Mouse (Mus musculus) intestine, embryonic 15.5 days (tissue): ENCODE measurements around the gene Mrps27. TPM values are rescaled to one million over a fixed set of nuclear protein-coding genes. Genes with fewer than 3 reads are reported as not detected.

Experiments
- ATAC-seq: fragments of 200-750 bp; cut with Nextera tagmentation; 2 replicates; pipeline ENCODE4 v1.8.0; 2017; ENCODE audit warnings: moderate TSS enrichment, moderate library complexity
- H3K27ac ChIP-seq: fragments of 300-500 bp; sonication (generic); 2 replicates; pipeline ENCODE4 v1.5.1; 2015; ENCODE audit warnings: mild to moderate bottlenecking, inconsistent platforms
- H3K27me3 ChIP-seq: fragments of 300-500 bp; sonication (generic); replicated peaks from 2 replicates; pipeline ENCODE4 v1.6.1; 2015; ENCODE audit warnings: inconsistent platforms
- H3K36me3 ChIP-seq: fragments of 300-500 bp; sonication (generic); 2 replicates; pipeline ENCODE4 v1.6.1; 2015; ENCODE audit warnings: inconsistent platforms
- H3K4me1 ChIP-seq: fragments of 300-500 bp; sonication (generic); replicated peaks from 2 replicates; pipeline ENCODE4 v1.6.1; 2015; ENCODE audit warnings: inconsistent platforms
- H3K4me2 ChIP-seq: fragments of 300-500 bp; sonication (generic); replicated peaks from 2 replicates; pipeline ENCODE4 v1.6.1; 2015; ENCODE audit warnings: mild to moderate bottlenecking, inconsistent platforms
- H3K4me3 ChIP-seq: fragments of 300-500 bp; sonication (generic); replicated peaks from 2 replicates; pipeline ENCODE4 v1.5.1; 2015; ENCODE audit warnings: inconsistent platforms
- H3K9ac ChIP-seq: fragments of 300-500 bp; sonication (generic); 2 replicates; pipeline ENCODE4 v1.6.1; 2015; ENCODE audit warnings: inconsistent platforms
- H3K9me3 ChIP-seq: fragments of 300-500 bp; sonication (generic); 2 replicates; pipeline ENCODE4 v1.6.1; 2016; ENCODE audit warnings: inconsistent platforms
- WGBS: fragments of 180-500 bp; shearing (Covaris S2); methylation state at CpG from one replicate; pipeline ENCODE4 v1.1.7; 2015; 5-methylcytosine and 5-hydroxymethylcytosine counted together
- polyA plus RNA-seq: library from polyadenylated mRNA; unstranded; fragments of >200 nt; fragmentation: Nextera tagmentation; extraction: Ambion mirVana; gene quantifications from 2 replicates; pipeline ENCODE4 v1.2.1, GENCODE M21; 2015

The Mrps27 gene
- polyA plus RNA-seq, 1 experiment from 2014 or later = 71.4 TPM

DNA sequence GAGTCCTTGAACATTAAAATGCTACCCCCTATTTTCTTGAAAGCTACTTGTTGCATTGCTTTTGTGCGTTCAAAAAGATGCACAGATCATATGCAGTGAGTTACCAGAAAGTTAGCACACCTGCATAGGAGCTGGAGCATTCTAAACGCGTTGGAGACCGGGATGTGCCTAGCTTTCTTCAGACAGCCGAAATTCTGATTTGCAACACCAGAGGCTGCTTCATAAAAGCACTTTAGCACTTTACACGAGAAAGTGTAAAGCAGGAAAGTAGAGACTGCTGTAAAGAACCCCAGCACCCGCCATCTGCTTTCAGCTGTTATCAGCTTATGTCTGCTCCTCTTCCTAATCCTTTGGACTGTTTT lies 8.9 kb downstream of the Mrps27 start:
- Histone ChIP-seq H3K4me1 (peaks cover 3% of the 10 kb centered on the region; the same call in 1 of the 2 replicates), H3K27ac (peak overlapping the region; percentile 89), H3K27me3 (no peaks in the 10 kb centered on the region), H3K4me3 (peak overlapping the region; percentile 44), H3K9me3 (no peaks in the 10 kb centered on the region), H3K36me3 (peaks cover 2% of the 10 kb centered on the region; the same call in 1 of the 2 replicates), H3K4me2 (peak overlapping the region; percentile 75), H3K9ac (peak overlapping the region; percentile 54)
- 12% methylated on average over 7 of the region's 7 CpGs for WGBS
- ATAC-seq = peak; percentile 29

DNA sequence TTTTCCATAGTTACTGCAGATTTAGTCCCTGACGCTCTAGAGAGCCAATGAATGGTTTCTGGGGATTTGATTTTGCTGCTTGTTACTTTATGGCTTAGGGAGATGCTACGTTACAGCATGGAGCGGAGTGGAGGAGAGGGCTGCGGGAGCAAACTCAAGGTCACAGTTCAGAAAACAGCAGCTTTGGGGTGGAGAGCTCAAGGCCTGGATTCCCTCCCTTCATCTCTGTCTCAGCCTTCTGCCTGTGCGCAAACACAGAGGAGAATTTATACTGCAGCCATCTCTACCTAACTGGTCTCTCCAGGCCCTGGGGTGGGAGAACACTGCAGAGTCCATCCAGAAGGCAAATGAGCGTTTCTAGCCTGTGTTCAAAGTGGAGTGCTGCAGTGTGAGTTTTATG lies 10.5 kb downstream of the Mrps27 start:
- no peak for ATAC-seq
- H3K36me3 ChIP-seq = no peaks in the 10 kb centered on the region; the same call in 1 of the 2 replicates
- 74% methylated on average over 6 of the region's 6 CpGs for WGBS
- H3K9ac ChIP-seq = no peak overlapping the region
- peaks cover 3% of the 10 kb centered on the region; the same call in 1 of the 2 replicates for H3K4me1 ChIP-seq
- peak overlapping the region; percentile 40 for H3K27ac ChIP-seq
- no peak overlapping the region for H3K4me3 ChIP-seq
- H3K27me3 ChIP-seq = no peaks in the 10 kb centered on the region
- H3K4me2 ChIP-seq = no peak overlapping the region
- no peaks in the 10 kb centered on the region for H3K9me3 ChIP-seq

DNA sequence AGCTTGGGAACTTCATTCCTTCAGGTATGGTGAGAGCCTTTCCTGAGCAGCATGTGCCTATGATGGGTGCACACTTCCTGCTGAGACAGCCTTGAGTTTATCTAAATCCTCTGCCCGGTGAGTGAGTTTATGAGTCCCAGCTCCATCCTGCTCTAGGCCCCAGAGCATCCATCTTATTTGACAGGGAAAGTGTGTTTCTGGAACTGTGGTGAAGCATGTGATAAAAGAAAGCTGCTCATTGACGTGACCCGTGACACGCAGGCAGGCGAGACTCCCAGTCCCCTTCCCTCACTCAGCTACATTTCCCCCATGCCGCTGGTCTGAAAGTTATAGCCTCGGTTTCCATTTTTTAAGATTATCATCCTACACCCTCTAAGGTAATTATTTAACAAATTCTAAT lies 11.3 kb downstream of the Mrps27 start:
- no peak overlapping the region for H3K4me2 ChIP-seq
- no peak overlapping the region for H3K4me3 ChIP-seq
- H3K9ac ChIP-seq = no peak overlapping the region
- ATAC-seq = no peak
- H3K27ac ChIP-seq = no peak overlapping the region
- H3K36me3 ChIP-seq = no peaks in the 10 kb centered on the region; the same call in 1 of the 2 replicates
- H3K4me1 ChIP-seq = peaks cover 3% of the 10 kb centered on the region; the same call in 1 of the 2 replicates
- H3K9me3 ChIP-seq = no peaks in the 10 kb centered on the region
- 49% methylated on average over 7 of the region's 7 CpGs for WGBS
- H3K27me3 ChIP-seq = no peaks in the 10 kb centered on the region

DNA sequence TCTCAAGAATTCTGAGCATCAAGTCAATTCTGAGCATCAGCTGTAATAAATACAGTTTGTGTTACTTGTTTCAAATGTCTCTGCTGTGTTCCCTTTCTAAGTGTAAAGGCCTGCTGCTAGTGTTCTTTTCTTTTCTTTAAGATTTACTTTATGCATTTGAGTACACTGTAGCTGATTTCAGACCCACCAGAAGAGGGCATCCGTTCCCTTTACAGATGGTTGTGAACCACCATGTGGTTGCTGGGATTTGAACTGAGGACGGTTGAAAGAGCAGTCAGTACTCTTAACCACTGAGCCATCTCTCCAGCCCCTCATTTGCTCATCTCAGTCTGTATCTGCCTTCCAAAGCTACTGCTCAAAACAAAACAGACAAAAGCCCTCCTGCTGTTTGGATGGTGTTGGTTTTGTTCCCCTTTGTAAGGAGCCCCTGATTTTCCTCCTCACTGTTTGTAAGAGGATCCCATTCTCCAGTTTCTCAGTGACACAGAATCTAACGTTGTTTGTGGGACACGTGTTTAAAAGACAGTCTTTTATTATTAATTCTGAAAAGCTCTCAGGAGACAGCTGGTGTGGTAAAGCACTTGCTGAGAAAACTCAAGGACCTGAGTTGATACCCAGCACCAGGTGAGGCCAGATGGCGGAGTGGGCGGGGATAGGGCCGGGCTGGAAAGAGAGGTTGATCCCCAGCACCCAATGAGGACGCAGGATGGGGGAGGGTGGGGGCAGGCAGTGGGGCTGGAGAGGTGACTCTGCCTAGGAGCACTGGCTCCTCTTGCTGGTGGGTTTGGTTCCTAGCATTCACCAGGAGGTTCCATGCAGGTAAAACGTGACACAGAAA lies 12.1 kb downstream of the Mrps27 start:
- no peaks in the 10 kb centered on the region for H3K9me3 ChIP-seq
- WGBS = 50% methylated on average over 9 of the region's 9 CpGs
- H3K4me2 ChIP-seq = no peak overlapping the region
- H3K4me1 ChIP-seq = peaks cover 3% of the 10 kb centered on the region; the same call in 1 of the 2 replicates
- H3K27me3 ChIP-seq = no peaks in the 10 kb centered on the region
- no peak overlapping the region for H3K4me3 ChIP-seq
- no peak for ATAC-seq
- no peaks in the 10 kb centered on the region for H3K36me3 ChIP-seq
- H3K9ac ChIP-seq = no peak overlapping the region
- no peak overlapping the region for H3K27ac ChIP-seq

- Histone ChIP-seq H3K9me3 (no peaks in the 10 kb centered on the region), H3K4me1 (peaks cover 3% of the 10 kb centered on the region; the same call in 1 of the 2 replicates), H3K27ac (no peak overlapping the region), H3K36me3 (0 out of 2 replicates have a peak, but pooled peaks cover 3% of the 10 kb centered on the region), H3K9ac (no peak overlapping the region), H3K27me3 (no peaks in the 10 kb centered on the region), H3K4me3 (no peak overlapping the region), H3K4me2 (no peak overlapping the region)
- WGBS = 78% methylated on average over 14 of the region's 14 CpGs
- ATAC-seq = peak; percentile 52
Measured at GRCm38 (mm10) chr13:99358921-99359320, 14.3 kb downstream of the Mrps27 start.

GRCm38 (mm10) chr13:99363866-99364265 lies 19.3 kb downstream of the Mrps27 start:
- ATAC-seq = no peak
- peaks cover 10% of the 10 kb centered on the region; the same call in 1 of the 2 replicates for H3K36me3 ChIP-seq
- 86% methylated on average over 4 of the region's 4 CpGs for WGBS
- H3K4me1 ChIP-seq = no peaks in the 10 kb centered on the region
- no peak overlapping the region for H3K9ac ChIP-seq
- H3K27ac ChIP-seq = no peak overlapping the region
- H3K27me3 ChIP-seq = no peaks in the 10 kb centered on the region
- H3K4me2 ChIP-seq = no peak overlapping the region
- H3K9me3 ChIP-seq = no peaks in the 10 kb centered on the region
- no peak overlapping the region for H3K4me3 ChIP-seq

- H3K36me3 ChIP-seq = peaks cover 10% of the 10 kb centered on the region; the same call in 1 of the 2 replicates
Measured at GRCm38 (mm10) chr13:99366422-99367175, 22.0 kb downstream of the Mrps27 start.

GRCm38 (mm10) chr13:99367554-99368174 lies 23.1 kb downstream of the Mrps27 start:
- Histone ChIP-seq H3K4me3 (no peak overlapping the region), H3K4me1 (no peaks in the 10 kb centered on the region), H3K36me3 (peaks cover 10% of the 10 kb centered on the region; the same call in 1 of the 2 replicates), H3K9me3 (no peaks in the 10 kb centered on the region), H3K27ac (no peak overlapping the region), H3K4me2 (no peak overlapping the region), H3K9ac (no peak overlapping the region), H3K27me3 (no peaks in the 10 kb centered on the region)
- WGBS = 91% methylated on average over 12 of the region's 12 CpGs
- no peak for ATAC-seq

More at GRCm38 (mm10) chr13:99366422-99367175, 22.0 kb downstream of the Mrps27 start:
- WGBS = 88% methylated on average over 5 of the region's 5 CpGs
- no peaks in the 10 kb centered on the region for H3K4me1 ChIP-seq
- H3K9ac ChIP-seq = no peak overlapping the region
- H3K4me2 ChIP-seq = no peak overlapping the region
- ATAC-seq = no peak
- H3K27me3 ChIP-seq = no peaks in the 10 kb centered on the region
- no peaks in the 10 kb centered on the region for H3K9me3 ChIP-seq
- H3K4me3 ChIP-seq = no peak overlapping the region
- H3K27ac ChIP-seq = no peak overlapping the region

GRCm38 (mm10) chr13:99369103-99369502 lies 24.5 kb downstream of the Mrps27 start:
- Histone ChIP-seq H3K4me2 (no peak overlapping the region), H3K36me3 (peaks cover 7% of the 10 kb centered on the region; the same call in 1 of the 2 replicates), H3K27me3 (no peaks in the 10 kb centered on the region), H3K4me1 (no peaks in the 10 kb centered on the region), H3K4me3 (no peak overlapping the region), H3K9ac (no peak overlapping the region), H3K9me3 (no peaks in the 10 kb centered on the region), H3K27ac (no peak overlapping the region)
- WGBS = 78% methylated on average over 12 of the region's 12 CpGs
- no peak for ATAC-seq

DNA sequence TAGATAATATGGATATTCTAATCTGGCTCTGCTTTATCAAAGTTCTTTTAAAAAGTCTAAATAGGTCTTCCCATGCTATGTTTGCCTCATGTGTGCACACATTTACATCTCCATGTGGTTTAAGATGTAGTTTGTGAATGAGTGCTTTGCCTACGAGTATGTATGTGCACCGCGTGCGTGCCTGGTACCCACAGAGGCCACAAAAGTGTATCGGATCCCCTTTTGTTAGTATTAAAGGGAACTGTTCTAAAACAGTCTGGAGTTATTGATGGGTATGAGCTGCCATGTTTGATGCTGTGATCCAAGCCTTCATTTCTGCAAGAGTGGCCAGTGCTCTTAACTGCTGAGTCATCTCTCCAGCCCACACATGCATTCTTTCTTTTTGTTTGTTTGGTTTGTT lies 26.7 kb downstream of the Mrps27 start:
- H3K4me2 ChIP-seq = no peak overlapping the region
- no peak overlapping the region for H3K27ac ChIP-seq
- no peaks in the 10 kb centered on the region for H3K27me3 ChIP-seq
- H3K36me3 ChIP-seq = peaks cover 6% of the 10 kb centered on the region; the same call in 1 of the 2 replicates
- 89% methylated on average over 5 of the region's 5 CpGs for WGBS
- no peaks in the 10 kb centered on the region for H3K9me3 ChIP-seq
- no peak for ATAC-seq
- no peak overlapping the region for H3K4me3 ChIP-seq
- H3K9ac ChIP-seq = no peak overlapping the region
- H3K4me1 ChIP-seq = no peaks in the 10 kb centered on the region

- no peaks in the 10 kb centered on the region for H3K9me3 ChIP-seq
- H3K27ac ChIP-seq = no peak overlapping the region
- H3K36me3 ChIP-seq = no peaks in the 10 kb centered on the region
- no peaks in the 10 kb centered on the region for H3K4me1 ChIP-seq
- no peak for ATAC-seq
- no peak overlapping the region for H3K4me3 ChIP-seq
- 66% methylated on average over 7 of the region's 7 CpGs for WGBS
- no peak overlapping the region for H3K9ac ChIP-seq
- no peaks in the 10 kb centered on the region for H3K27me3 ChIP-seq
- no peak overlapping the region for H3K4me2 ChIP-seq
Measured at GRCm38 (mm10) chr13:99373684-99374083, 29.1 kb downstream of the Mrps27 start.

DNA sequence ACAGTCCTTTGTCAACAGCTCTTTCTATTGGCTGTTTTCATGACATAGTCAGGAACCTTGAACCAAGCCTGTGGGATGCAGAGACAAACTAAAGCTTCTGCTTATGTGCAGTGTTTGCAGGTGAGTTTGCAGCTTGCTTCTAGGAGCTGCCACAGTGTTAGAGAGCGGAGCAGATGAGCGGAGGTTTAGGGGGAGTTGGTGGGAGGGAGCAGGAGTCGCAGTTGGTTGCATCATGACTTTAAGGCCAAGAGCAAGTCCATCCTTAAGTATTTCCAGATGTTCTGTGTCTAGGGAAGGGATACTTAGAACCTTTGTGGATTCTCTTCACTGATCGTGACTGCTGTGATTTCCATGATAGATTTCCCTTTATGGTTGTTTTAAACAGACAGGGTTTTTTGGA lies 29.6 kb downstream of the Mrps27 start:
- no peak for ATAC-seq
- WGBS = 43% methylated on average over 4 of the region's 4 CpGs

More for the DNA sequence above, 29.6 kb downstream of the Mrps27 start:
- 0 out of 2 replicates have a peak overlapping the region, but pooled peaks have one; percentile 22 for H3K27ac ChIP-seq
- H3K36me3 ChIP-seq = no peaks in the 10 kb centered on the region
- no peaks in the 10 kb centered on the region for H3K4me1 ChIP-seq
- H3K9me3 ChIP-seq = no peaks in the 10 kb centered on the region
- no peaks in the 10 kb centered on the region for H3K27me3 ChIP-seq
- H3K4me3 ChIP-seq = no peak overlapping the region
- no peak overlapping the region for H3K4me2 ChIP-seq
- no peak overlapping the region for H3K9ac ChIP-seq
